1 mouse cellular context compared by ENCODE assay signal in the genomic region with DNA sequence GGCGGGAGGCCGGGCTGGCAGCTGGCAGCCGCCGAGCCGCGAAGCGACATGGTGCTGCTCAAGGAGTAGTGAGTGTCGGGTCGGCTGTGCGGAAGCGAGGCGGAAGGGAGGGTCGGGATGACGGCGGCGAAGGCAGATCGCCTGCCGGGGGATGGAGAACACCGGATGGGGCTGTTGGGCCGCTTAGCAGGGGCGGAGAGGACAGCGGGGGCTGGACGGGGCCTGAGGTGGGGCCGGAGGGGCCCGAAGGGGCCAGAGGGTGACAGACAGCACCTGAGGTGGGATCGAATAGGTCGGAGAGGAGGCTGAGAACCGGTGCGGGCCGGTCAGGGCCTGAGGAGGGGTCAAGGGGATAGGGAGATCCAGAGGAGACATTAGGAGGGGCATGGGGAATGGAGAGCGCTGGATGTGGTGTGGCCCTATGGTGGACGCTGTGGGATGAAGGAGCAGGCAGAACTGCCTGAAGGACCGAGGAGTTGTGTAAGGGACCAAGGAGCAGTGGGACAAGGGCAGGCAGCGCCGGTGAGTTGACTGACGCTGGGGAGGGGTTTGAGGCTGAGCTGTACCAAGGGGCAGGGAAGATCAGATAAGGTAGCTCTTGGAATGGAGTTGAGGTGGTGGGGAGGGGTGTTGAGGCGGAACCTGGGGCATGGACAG.
TF ChIP-seq lines count a peak whose summit lies in the region.

No protein-coding gene starts in this region.

TF ChIP-seq in ES-E14, 5 proteins besides CTCF, POLR2A, EP300 and RAD21 (continued from another document):
- TF ChIP-seq ZNF384 (IDR thresholded peaks at IDR 0.05; ENCODE audit: low read depth, low read length), result no peak
TF ChIP-seq in ES-E14: peak in this region for 0.
